Mouse (Mus musculus) urinary bladder, postnatal 0 days (tissue): Measurements from ENCODE around the gene Cyp3a25. TPM values are rescaled to one million over a fixed set of nuclear protein-coding genes. Genes with fewer than 3 reads are reported as not detected.

ENCODE experiments used
- polyA plus RNA-seq: library from polyadenylated mRNA; unstranded; fragments of >200 nt; fragmentation: Nextera tagmentation; extraction: Ambion mirVana; gene quantifications from 2 replicates; pipeline ENCODE4 v1.2.1, GENCODE M21; 2015

Cyp3a25 gene
- 0.19 and 0.42 TPM in 2 replicates for polyA plus RNA-seq

GRCm38 (mm10) chr5:146009509-146009908 is at the start of gene Cyp3a25:
Gene Cyp3a25 (minus strand): TSS chr5:146009618.

Other genes with a start within 250 kb of the Cyp3a25 start
- 0.19 TPM in 1 of 2 replicates, not detected in the other for gene Cyp3a44, start 203.7 kb downstream of the Cyp3a25 start, polyA plus RNA-seq
- 0.23 and 0.64 TPM in 2 replicates for gene Cyp3a11, start 129.7 kb downstream of the Cyp3a25 start, polyA plus RNA-seq
- not detected in 2 replicates for gene Cyp3a59, start 69.6 kb upstream of the Cyp3a25 start, polyA plus RNA-seq
- gene Gm5565, start 150.9 kb upstream of the Cyp3a25 start, polyA plus RNA-seq: not detected in 2 replicates
- not detected in 2 replicates for gene Gm6309, start 161.1 kb upstream of the Cyp3a25 start, polyA plus RNA-seq
- not detected in 2 replicates for gene 1700001J03Rik, start 175.7 kb upstream of the Cyp3a25 start, polyA plus RNA-seq
- gene Rnf6, start 211.9 kb upstream of the Cyp3a25 start, polyA plus RNA-seq: 39.4 and 44.9 TPM in 2 replicates
- 13.2 and 15.4 TPM in 2 replicates for gene Cdk8, start 221.6 kb upstream of the Cyp3a25 start, polyA plus RNA-seq